Mouse (Mus musculus) heart, embryonic 15.5 days (tissue): ENCODE data around the gene Ate1. TPM values are rescaled to one million over a fixed set of nuclear protein-coding genes. Genes with fewer than 3 reads are reported as not detected.
"Not testable (repeated sequence)": the region's sequence is repeated elsewhere in the genome, so short reads cannot be mapped to it uniquely, and the experiment has no call there.

Experiments used
- ATAC-seq: fragments of 200-750 bp; cut with Nextera tagmentation; replicated peaks from 2 replicates; pipeline ENCODE4 v1.8.0; 2017; ENCODE audit warnings: low read depth, moderate TSS enrichment; ENCODE audit not compliant: insufficient number of reproducible peaks, insufficient read depth, low FRiP score
- H3K27ac ChIP-seq: fragments of 300-500 bp; sonication (generic); 2 replicates; pipeline ENCODE4 v1.5.1; 2015; ENCODE audit warnings: mild to moderate bottlenecking, inconsistent platforms
- H3K27me3 ChIP-seq: fragments of 300-500 bp; sonication (generic); 2 replicates; pipeline ENCODE4 v1.6.1; 2015; ENCODE audit warnings: inconsistent platforms
- H3K36me3 ChIP-seq: fragments of 300-500 bp; sonication (generic); 2 replicates; pipeline ENCODE4 v1.6.1; 2015; ENCODE audit warnings: mild to moderate bottlenecking, inconsistent platforms
- H3K4me1 ChIP-seq: fragments of 300-500 bp; sonication (generic); replicated peaks from 2 replicates; pipeline ENCODE4 v1.6.1; 2015; ENCODE audit warnings: inconsistent platforms
- H3K4me2 ChIP-seq: fragments of 300-500 bp; sonication (generic); 2 replicates; pipeline ENCODE4 v1.6.1; 2015; ENCODE audit warnings: inconsistent platforms, mild to moderate bottlenecking, moderate library complexity
- H3K4me3 ChIP-seq: fragments of 300-500 bp; sonication (generic); 2 replicates; pipeline ENCODE4 v1.5.1; 2015; ENCODE audit warnings: mild to moderate bottlenecking, inconsistent platforms
- H3K9ac ChIP-seq: fragments of 300-500 bp; sonication (generic); 2 replicates; pipeline ENCODE4 v1.6.1; 2015; ENCODE audit warnings: mild to moderate bottlenecking, inconsistent platforms
- H3K9me3 ChIP-seq: fragments of 300-500 bp; sonication (generic); replicated peaks from 2 replicates; pipeline ENCODE4 v1.6.1; 2016; ENCODE audit warnings: inconsistent platforms
- WGBS: fragments of 180-500 bp; shearing (Covaris S2); methylation state at CpG from one replicate; pipeline ENCODE4 v1.1.7; 2015; ENCODE audit warnings: mixed read lengths; 5-methylcytosine and 5-hydroxymethylcytosine counted together
- polyA plus RNA-seq: library from polyadenylated mRNA; unstranded; fragments of >200 nt; fragmentation: Nextera tagmentation; extraction: Ambion mirVana; gene quantifications from 2 replicates; pipeline ENCODE4 v1.2.1, GENCODE M21; 2015

Gene Ate1
- polyA plus RNA-seq, 1 experiment from 2014 or later: 63.7 TPM

DNA sequence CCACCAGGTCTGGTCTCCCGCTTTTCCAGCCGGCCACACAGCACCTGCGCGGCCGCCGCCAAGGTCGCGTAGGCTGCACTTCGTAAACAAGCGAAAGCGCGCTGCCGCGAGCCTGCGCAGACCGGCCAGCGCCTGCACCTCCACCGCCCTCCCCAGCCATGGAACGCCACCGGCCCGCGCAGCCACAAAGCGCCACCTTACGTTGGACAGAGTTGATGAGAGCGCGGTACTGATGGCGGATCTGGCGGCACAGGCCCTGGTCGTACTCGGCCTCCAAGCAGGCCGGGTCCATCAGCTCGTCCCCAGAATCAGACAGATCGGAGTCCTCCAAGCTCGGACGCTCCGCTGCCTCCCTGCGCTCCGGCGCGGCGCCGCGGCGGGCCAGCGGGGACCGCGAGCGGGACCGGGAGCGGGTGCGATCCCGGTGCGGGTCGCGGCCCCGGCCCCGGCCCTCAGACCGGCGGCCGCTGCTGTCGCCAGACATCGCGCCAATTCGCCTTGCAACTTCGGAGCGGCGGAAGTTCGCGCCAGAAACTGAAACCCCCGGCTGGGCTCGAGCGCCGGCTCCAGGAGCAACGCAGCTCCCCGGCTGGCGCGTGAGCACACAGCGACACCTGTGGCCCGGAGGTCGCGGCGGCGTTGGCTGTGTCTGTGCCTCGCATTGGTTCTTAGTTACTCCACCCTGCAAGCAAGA, 26.8 kb upstream of the Ate1 start:
- WGBS: under 1% methylated on average over 84 of the region's 84 CpGs
- Histone ChIP-seq H3K27ac (peak overlapping the region; percentile 100), H3K36me3 (peaks cover 19% of the 10 kb centered on the region), H3K4me3 (peak overlapping the region; percentile 98), H3K4me1 (peaks cover 19% of the 10 kb centered on the region), H3K4me2 (peak overlapping the region; percentile 70), H3K27me3 (no peaks in the 10 kb centered on the region), H3K9ac (peak overlapping the region; percentile 99), H3K9me3 (no peaks in the 10 kb centered on the region)
- ATAC-seq: peak; percentile 94

DNA sequence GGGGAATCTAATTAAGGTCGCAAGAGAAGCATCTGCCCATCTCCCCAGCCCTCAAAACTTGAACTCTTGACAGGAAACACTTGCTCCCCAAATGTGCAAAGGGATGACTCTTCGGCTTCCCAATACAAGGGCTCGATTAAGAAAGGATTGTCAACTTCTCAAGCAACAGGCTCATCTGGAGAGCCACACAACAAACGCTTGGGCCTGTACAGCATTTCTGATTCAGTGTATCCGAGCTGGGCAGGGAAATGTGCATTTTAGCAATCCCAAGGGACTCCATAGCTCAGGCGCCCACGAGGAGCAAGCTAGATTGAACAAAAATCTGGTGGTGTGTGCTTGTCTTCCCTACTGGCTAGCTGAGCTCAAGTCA, 26.2 kb upstream of the Ate1 start:
- H3K27ac ChIP-seq: peak overlapping the region; percentile 100
- no peak for ATAC-seq
- peak overlapping the region; percentile 98 for H3K4me3 ChIP-seq
- H3K9me3 ChIP-seq: no peaks in the 10 kb centered on the region
- peaks cover 23% of the 10 kb centered on the region for H3K36me3 ChIP-seq
- 3% methylated on average over 7 of the region's 7 CpGs for WGBS
- H3K9ac ChIP-seq: peak overlapping the region; percentile 99
- H3K27me3 ChIP-seq: no peaks in the 10 kb centered on the region
- peak overlapping the region; percentile 70 for H3K4me2 ChIP-seq
- H3K4me1 ChIP-seq: peaks cover 19% of the 10 kb centered on the region

DNA sequence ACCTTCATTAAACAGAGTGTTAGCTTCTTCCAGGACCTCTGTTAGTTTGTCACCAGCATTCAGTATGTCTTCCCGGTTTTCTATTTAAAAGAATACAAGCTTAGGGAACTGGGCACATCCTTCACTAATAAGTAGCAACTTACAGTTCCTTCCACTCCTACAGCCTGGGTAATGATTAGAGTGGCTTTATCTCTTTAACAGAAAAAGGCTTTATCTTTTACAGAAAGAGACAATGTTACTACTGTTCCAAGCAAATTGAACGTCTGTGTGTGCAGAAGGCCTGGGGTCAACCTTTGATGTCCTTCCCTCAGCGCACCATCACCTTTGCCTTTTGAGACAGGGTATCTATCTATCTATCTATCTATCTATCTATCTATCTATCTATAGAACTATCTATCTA, 25.7 kb upstream of the Ate1 start:
- H3K4me1 ChIP-seq: peaks cover 19% of the 10 kb centered on the region
- no peak for ATAC-seq
- H3K27me3 ChIP-seq: no peaks in the 10 kb centered on the region
- H3K9me3 ChIP-seq: no peaks in the 10 kb centered on the region
- H3K9ac ChIP-seq: peak overlapping the region; percentile 99
- H3K4me2 ChIP-seq: peak overlapping the region; percentile 70
- H3K36me3 ChIP-seq: peaks cover 25% of the 10 kb centered on the region
- peak overlapping the region; percentile 100 for H3K27ac ChIP-seq
- H3K4me3 ChIP-seq: peak overlapping the region; percentile 98
- WGBS: 44% methylated on average over 3 of the region's 3 CpGs

DNA sequence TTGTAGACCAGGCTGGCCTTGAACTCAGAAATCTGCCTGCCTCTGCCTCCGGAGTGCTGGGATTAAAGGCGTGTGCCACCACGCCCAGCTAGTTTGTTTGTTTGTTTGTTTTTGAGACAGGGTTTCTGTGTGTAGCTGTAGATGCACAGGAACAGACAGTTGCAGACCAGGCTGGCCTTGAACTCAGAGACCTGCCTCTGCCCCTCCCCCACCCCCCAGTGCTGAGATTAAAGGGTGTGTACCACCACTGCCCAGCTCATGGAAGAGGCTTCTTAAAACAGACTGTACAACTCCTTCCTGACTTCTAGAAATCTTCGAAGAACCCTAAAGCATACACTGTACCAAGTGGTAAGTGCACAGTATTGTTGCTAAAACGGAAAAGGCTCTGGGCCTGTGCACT, 25.2 kb upstream of the Ate1 start:
- H3K9ac ChIP-seq: no peak overlapping the region
- ATAC-seq: no peak
- WGBS: 84% methylated on average over 5 of the region's 5 CpGs

DNA sequence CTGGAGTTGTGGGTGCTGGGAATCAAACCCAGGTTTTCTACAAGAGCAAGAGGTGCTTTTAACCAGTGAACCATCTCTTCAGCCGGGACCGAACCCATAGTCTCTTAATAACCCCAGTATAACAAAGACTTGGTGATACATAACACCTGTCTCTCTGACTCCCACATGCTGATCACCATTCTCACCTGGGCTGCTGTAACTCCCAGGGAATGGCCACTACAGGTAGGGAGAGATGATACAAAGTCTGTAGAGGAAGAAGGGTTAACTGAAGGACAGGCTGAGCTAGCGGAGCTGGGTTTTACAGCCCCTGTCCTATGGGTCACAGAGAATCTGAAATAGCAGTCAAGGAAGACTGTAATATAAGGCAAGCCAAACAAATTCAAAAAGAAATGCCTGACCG, 23.0 kb upstream of the Ate1 start:
- Histone ChIP-seq H3K4me3 (no peak overlapping the region), H3K4me2 (no peak overlapping the region), H3K4me1 (peaks cover 24% of the 10 kb centered on the region), H3K9me3 (no peaks in the 10 kb centered on the region), H3K9ac (no peak overlapping the region), H3K27me3 (no peaks in the 10 kb centered on the region), H3K36me3 (peaks cover 45% of the 10 kb centered on the region), H3K27ac (no peak overlapping the region)
- WGBS: 93% methylated on average over 4 of the region's 4 CpGs
- ATAC-seq: no peak

More for the DNA sequence above, 25.2 kb upstream of the Ate1 start:
- H3K4me1 ChIP-seq: peaks cover 20% of the 10 kb centered on the region
- peak overlapping the region; percentile 98; the same call in 1 of the 2 replicates for H3K4me3 ChIP-seq
- no peaks in the 10 kb centered on the region for H3K9me3 ChIP-seq
- peak overlapping the region; percentile 70 for H3K4me2 ChIP-seq
- H3K27ac ChIP-seq: no peak overlapping the region
- peaks cover 25% of the 10 kb centered on the region for H3K36me3 ChIP-seq
- H3K27me3 ChIP-seq: no peaks in the 10 kb centered on the region

DNA sequence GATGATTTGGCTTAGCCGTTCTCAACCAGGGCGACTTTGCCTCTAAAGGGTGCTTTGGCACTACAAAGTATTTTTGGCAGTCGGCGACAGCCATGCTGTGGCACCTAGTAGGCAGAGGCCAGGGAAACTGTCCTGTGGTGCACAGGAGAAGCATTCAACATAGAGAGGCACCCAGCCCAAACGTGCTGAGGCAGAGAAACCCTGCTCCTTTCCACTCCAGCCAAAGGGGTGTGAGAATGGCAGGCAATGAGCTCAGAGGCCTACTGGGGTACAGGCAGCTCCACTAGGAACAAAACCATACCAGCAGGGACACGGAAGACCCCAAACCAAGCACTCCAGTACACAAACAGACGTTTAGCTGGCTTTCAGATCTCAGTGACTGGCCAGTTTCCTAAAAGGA, 20.0 kb upstream of the Ate1 start:
- ATAC-seq: no peak
- Histone ChIP-seq H3K9me3 (no peaks in the 10 kb centered on the region), H3K4me2 (no peak overlapping the region), H3K4me3 (no peak overlapping the region), H3K27me3 (no peaks in the 10 kb centered on the region), H3K36me3 (peaks cover 73% of the 10 kb centered on the region), H3K9ac (no peak overlapping the region), H3K27ac (no peak overlapping the region), H3K4me1 (peaks cover 12% of the 10 kb centered on the region)
- 76% methylated on average over 7 of the region's 7 CpGs for WGBS

DNA sequence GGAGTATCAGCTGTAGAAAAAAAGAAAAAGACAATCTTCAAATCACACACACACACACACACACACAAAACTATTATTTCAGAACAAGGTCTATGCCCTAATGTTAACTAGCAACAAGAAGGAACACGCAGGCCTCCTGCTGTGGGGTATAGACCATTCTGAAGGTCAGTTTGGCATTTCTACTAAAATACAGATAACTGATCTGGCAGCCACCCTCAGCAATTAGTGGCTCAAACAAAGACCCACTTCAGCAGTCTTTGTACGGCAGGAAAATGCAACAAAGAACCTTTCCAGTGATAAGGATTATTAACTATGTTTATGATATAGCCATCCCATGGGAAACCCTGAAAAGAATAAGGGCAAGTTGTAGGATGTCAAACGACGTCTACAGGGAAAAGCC, 16.9 kb upstream of the Ate1 start:
- H3K27ac ChIP-seq: no peak overlapping the region
- H3K36me3 ChIP-seq: peaks cover 75% of the 10 kb centered on the region
- no peak for ATAC-seq
- H3K4me2 ChIP-seq: no peak overlapping the region
- H3K4me1 ChIP-seq: peaks cover 5% of the 10 kb centered on the region; the same call in 1 of the 2 replicates
- no peak overlapping the region for H3K9ac ChIP-seq
- 78% methylated on average over 4 of the region's 4 CpGs for WGBS
- H3K9me3 ChIP-seq: no peaks in the 10 kb centered on the region
- H3K27me3 ChIP-seq: no peaks in the 10 kb centered on the region
- H3K4me3 ChIP-seq: no peak overlapping the region

DNA sequence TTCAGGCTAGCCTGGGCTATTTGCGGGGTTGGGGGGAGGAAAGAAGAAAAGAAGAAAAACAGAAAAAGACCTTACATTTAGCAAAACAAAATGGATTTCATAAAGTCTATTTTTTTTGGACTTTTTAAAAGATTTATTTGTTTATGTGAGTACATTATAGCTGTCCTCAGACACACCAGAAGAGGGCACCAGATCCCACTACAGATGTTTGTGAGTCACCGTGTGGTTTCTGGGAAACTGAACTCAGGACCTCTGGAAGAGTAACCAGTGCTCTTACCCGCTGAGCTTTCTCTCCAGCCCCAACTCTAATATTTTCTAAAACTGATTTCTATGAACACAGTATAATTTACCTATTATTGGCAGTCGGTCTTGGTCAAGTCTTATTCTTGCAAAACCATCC, 15.0 kb upstream of the Ate1 start:
- H3K27ac ChIP-seq: no peak overlapping the region
- H3K4me1 ChIP-seq: peaks cover 2% of the 10 kb centered on the region; the same call in 1 of the 2 replicates
- 86% methylated on average over 4 of the region's 4 CpGs for WGBS
- H3K36me3 ChIP-seq: peaks cover 75% of the 10 kb centered on the region
- no peak overlapping the region for H3K4me3 ChIP-seq
- H3K9me3 ChIP-seq: no peaks in the 10 kb centered on the region
- ATAC-seq: no peak
- no peak overlapping the region for H3K9ac ChIP-seq
- no peaks in the 10 kb centered on the region for H3K27me3 ChIP-seq
- H3K4me2 ChIP-seq: no peak overlapping the region

DNA sequence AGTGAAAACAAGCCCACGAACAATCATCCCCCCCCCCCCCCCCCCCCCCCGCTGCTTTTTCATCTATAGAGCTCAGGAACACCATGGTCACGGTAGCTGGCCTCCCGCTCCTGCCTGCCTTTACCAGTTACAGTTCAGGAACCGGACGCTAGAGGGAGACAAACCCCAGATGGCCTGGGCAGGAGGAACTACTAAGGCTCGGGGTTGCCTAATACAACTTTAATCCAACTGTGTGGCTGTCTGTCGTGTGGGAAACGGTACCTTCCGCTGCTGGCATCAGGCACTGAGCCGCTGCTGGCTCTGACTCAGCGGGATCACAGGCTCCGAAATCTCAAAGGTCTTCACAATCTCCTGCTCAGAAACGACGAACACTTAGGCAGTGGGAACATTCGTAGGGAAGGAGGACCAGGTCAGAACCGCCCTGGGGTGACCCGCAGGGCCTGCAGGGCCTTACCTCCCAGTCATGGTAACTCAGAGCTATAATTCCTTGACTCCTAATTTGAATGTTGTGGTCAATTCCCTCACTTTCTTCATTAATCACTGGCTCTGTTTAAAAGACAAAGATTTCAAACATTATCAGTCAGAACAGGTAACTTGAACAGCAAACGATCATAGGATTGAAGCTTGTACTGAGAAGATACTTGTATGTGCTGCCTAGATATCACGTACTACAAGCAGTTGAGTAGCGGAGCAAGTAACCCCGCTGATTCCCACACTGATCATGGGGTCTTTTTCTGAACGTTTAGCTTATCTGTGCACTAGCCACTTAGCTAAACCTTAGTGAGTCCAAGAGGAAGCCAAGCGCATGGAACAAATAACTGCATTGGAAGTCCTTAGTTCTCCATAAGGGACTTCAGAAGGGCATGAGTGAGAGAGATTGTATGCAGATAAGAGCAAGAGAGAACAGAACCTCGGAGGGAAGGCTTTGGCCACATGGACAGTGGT, 13.4 kb upstream of the Ate1 start:
- peak; percentile 77 for ATAC-seq
- Histone ChIP-seq H3K27me3 (no peaks in the 10 kb centered on the region), H3K27ac (peak overlapping the region; percentile 29; the same call in 1 of the 2 replicates), H3K9me3 (no peaks in the 10 kb centered on the region), H3K9ac (no peak overlapping the region), H3K4me2 (no peak overlapping the region), H3K36me3 (peaks cover 61% of the 10 kb centered on the region), H3K4me3 (no peak overlapping the region), H3K4me1 (no peaks in the 10 kb centered on the region)
- 39% methylated on average over 24 of the region's 25 CpGs for WGBS

DNA sequence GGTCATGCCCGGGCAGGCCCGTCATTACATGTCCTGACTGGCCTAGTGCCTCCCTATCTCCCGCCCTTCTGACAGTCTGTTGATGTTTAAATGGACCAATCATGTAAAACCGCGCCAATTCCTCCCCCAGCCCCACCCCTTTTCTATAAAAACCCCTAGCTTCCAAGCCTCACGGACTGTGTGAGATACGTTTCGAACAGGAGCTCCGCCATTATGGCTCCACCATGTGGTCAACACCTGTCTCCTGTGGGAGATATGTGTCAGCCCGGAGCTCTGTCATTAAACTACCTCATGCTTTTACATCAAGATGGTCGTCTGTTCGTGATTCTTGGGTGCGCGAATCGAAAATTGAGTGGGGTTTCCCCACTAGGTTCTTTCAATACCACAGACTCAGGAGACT, 11.0 kb upstream of the Ate1 start:
- not testable (repeated sequence) for H3K4me3 ChIP-seq, H3K4me1 ChIP-seq, H3K27ac ChIP-seq, H3K9me3 ChIP-seq, H3K9ac ChIP-seq, H3K27me3 ChIP-seq, ATAC-seq, H3K4me2 ChIP-seq
- peaks cover 38% of the 10 kb centered on the region for H3K36me3 ChIP-seq
- 92% methylated on average over 15 of the region's 15 CpGs for WGBS

DNA sequence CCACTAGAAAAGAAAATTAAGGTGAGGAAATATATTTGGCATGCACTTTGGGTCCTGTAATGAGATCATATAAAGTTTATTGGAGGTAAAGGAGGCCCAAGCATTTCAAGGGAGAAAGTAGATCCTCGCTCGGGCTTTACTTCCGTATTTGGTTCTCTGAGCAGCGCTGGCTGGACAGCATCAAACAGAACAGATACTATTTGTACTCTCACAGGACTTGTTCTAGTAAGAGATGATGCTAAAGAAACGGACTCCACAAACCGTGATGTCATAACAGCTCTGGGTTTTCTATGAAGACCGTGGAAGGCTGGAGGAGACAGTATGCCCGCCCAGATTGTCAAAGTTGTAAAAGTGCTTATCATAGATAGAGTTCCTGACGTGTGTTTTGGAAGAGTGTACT, 7.1 kb upstream of the Ate1 start:
- Histone ChIP-seq H3K4me2 (no peak overlapping the region), H3K27me3 (no peaks in the 10 kb centered on the region), H3K36me3 (peaks cover 12% of the 10 kb centered on the region), H3K4me3 (no peak overlapping the region), H3K9me3 (no peaks in the 10 kb centered on the region), H3K27ac (0 out of 2 replicates have a peak overlapping the region, but pooled peaks have one; percentile 5), H3K4me1 (peaks cover 2% of the 10 kb centered on the region), H3K9ac (no peak overlapping the region)
- no peak for ATAC-seq
- 54% methylated on average over 9 of the region's 9 CpGs for WGBS
